Mouse (Mus musculus): Measurements from ENCODE around the gene Kdm4c.

- no peak for TF ChIP-seq CTCF (IDR thresholded peaks at IDR 0.05)
- TF ChIP-seq EP300 (IDR thresholded peaks at IDR 0.05) = no peak
These were observed 17.0 kb downstream of the Kdm4c start for GRCm38 (mm10) chr4:74259331-74259730.

Measured in lung, postnatal 0 days (tissue).